Mouse (Mus musculus): Measurements from ENCODE around the gene Stkld1.

DNA sequence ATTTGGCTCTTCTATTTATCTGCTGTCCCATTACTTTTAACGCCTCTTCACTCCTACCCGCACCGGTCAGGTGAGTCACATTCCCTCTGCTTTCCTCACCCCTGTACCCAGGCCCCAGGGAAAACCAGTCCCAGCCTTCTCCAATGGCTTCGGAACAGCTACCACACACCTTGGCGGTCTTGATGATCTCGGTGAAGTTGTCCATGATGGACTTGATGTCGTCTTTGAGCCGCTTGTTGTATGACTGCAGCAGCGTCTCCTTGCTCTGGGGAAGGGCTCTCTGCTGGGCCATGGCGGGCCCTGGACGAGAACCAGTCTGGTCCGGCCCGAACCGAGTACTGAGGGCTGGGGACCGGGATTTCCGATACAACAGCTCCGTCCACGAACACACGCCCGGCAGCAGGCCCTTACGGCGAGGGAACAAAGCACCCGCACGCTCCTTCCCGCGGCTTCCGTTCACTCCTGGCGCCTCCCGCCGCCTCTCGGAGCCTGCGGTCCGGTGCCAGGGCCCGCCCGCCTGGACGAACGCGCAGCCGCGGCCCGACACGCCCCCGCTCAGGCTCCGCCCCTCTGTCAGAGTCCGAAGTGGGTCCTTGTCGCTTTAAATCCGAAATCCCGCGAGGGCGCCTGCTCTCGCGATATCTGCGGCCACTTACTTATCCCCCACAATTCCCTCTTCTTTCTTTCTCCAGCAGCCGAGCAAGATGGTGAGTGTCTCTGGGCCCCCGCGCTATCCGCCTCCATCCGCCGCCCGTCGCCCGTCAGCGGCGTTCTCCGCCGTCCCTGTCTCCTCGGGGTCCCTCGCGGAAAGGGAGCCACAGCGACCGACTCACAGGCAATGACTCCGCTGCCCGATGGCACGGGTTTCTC is 23.5 kb upstream of the Stkld1 start, which contains the start of the genes Med22 and Rpl7a:
- TF ChIP-seq CTCF (IDR thresholded peaks at IDR 0.05; ENCODE audit: borderline replicate concordance, insufficient read depth, low read depth, low read length) (no peak), POLR2A (IDR thresholded peaks at IDR 0.05; ENCODE audit: borderline replicate concordance, insufficient read depth, low read length) (peak; percentile 89)

All from cerebellum, adult 2 months (tissue).